Mouse (Mus musculus): ENCODE results near the gene Spata13. TPM values are rescaled to one million over a fixed set of nuclear protein-coding genes. Genes with fewer than 3 reads are reported as not detected.

Spata13 gene
- polyA plus RNA-seq, 1 experiment from 2014 or later: 121 TPM

- no peak overlapping the region for H3K27ac ChIP-seq
- H3K36me3 ChIP-seq (replicated peaks): peaks cover 67% of the 10 kb centered on the region
- H3K9ac ChIP-seq: no peak overlapping the region
- H3K27me3 ChIP-seq: no peaks in the 10 kb centered on the region
- H3K4me2 ChIP-seq: no peak overlapping the region
- WGBS: 75% methylated on average over 10 of the region's 10 CpGs
- H3K4me1 ChIP-seq: peaks cover 5% of the 10 kb centered on the region
- ATAC-seq (ENCODE audit: low FRiP score): no peak
- H3K4me3 ChIP-seq (replicated peaks): no peak overlapping the region
- no peaks in the 10 kb centered on the region for H3K9me3 ChIP-seq
Measured at GRCm38 (mm10) chr14:60761801-60762200, 128.0 kb downstream of the Spata13 start.

GRCm38 (mm10) chr14:60762754-60763153, 129.0 kb downstream of the Spata13 start:
- no peak for ATAC-seq (ENCODE audit: low FRiP score)
- H3K4me3 ChIP-seq (replicated peaks): no peak overlapping the region

GRCm38 (mm10) chr14:60763746-60764145, 129.9 kb downstream of the Spata13 start:
- Histone ChIP-seq H3K4me3 (replicated peaks) (no peak overlapping the region), H3K27me3 (no peaks in the 10 kb centered on the region), H3K9me3 (no peaks in the 10 kb centered on the region), H3K27ac (no peak overlapping the region), H3K4me2 (no peak overlapping the region), H3K36me3 (replicated peaks) (peaks cover 47% of the 10 kb centered on the region), H3K4me1 (peaks cover 5% of the 10 kb centered on the region), H3K9ac (no peak overlapping the region)
- ATAC-seq (ENCODE audit: low FRiP score): no peak
- 93% methylated on average over 5 of the region's 5 CpGs for WGBS

More at GRCm38 (mm10) chr14:60762754-60763153, 129.0 kb downstream of the Spata13 start:
- Histone ChIP-seq H3K9me3 (no peaks in the 10 kb centered on the region), H3K27ac (no peak overlapping the region), H3K36me3 (replicated peaks) (peaks cover 57% of the 10 kb centered on the region), H3K4me2 (no peak overlapping the region), H3K27me3 (no peaks in the 10 kb centered on the region), H3K9ac (no peak overlapping the region), H3K4me1 (peaks cover 5% of the 10 kb centered on the region)
- 79% methylated on average over 7 of the region's 7 CpGs for WGBS

GRCm38 (mm10) chr14:60764526-60764925, 130.7 kb downstream of the Spata13 start:
- ATAC-seq (ENCODE audit: low FRiP score): no peak
- WGBS: 83% methylated on average over 4 of the region's 4 CpGs
- no peak overlapping the region for H3K9ac ChIP-seq
- H3K4me1 ChIP-seq: peaks cover 5% of the 10 kb centered on the region
- H3K36me3 ChIP-seq (replicated peaks): peaks cover 39% of the 10 kb centered on the region
- no peaks in the 10 kb centered on the region for H3K9me3 ChIP-seq
- no peak overlapping the region for H3K4me3 ChIP-seq (replicated peaks)
- no peak overlapping the region for H3K27ac ChIP-seq
- H3K27me3 ChIP-seq: no peaks in the 10 kb centered on the region
- H3K4me2 ChIP-seq: no peak overlapping the region

GRCm38 (mm10) chr14:60765025-60765424, 131.2 kb downstream of the Spata13 start:
- Histone ChIP-seq H3K9me3 (no peaks in the 10 kb centered on the region), H3K27me3 (no peaks in the 10 kb centered on the region), H3K27ac (0 out of 2 replicates have a peak overlapping the region, but pooled peaks have one; percentile 46), H3K4me3 (replicated peaks) (no peak overlapping the region), H3K4me1 (peaks cover 5% of the 10 kb centered on the region), H3K36me3 (replicated peaks) (peaks cover 34% of the 10 kb centered on the region), H3K9ac (no peak overlapping the region), H3K4me2 (no peak overlapping the region)
- WGBS: 43% methylated on average over 2 of the region's 2 CpGs
- no peak; the same call in 1 of the 2 replicates for ATAC-seq (ENCODE audit: low FRiP score)

GRCm38 (mm10) chr14:60767884-60768283, 134.1 kb downstream of the Spata13 start, which contains the start of gene C1qtnf9:
C1qtnf9 (plus strand) TSS chr14:60768134.
- peaks cover 7% of the 10 kb centered on the region for H3K36me3 ChIP-seq (replicated peaks)
- H3K27me3 ChIP-seq: no peaks in the 10 kb centered on the region
- H3K27ac ChIP-seq: no peak within 1 kb of the TSS
- H3K9me3 ChIP-seq: no peaks in the 10 kb centered on the region
- ATAC-seq (ENCODE audit: low FRiP score): no peak
- no peak within 1 kb of the TSS for H3K9ac ChIP-seq
- peaks cover 5% of the 10 kb centered on the region for H3K4me1 ChIP-seq
- no peak within 1 kb of the TSS for H3K4me3 ChIP-seq (replicated peaks)
- H3K4me2 ChIP-seq: no peak within 1 kb of the TSS
- 81% methylated on average over 4 of the region's 4 CpGs for WGBS

GRCm38 (mm10) chr14:60769340-60769739, 135.5 kb downstream of the Spata13 start:
- H3K9me3 ChIP-seq: no peaks in the 10 kb centered on the region
- ATAC-seq (ENCODE audit: low FRiP score): no peak
- no peak overlapping the region for H3K4me3 ChIP-seq (replicated peaks)
- peaks cover 5% of the 10 kb centered on the region for H3K4me1 ChIP-seq
- H3K4me2 ChIP-seq: no peak overlapping the region
- H3K36me3 ChIP-seq (replicated peaks): no peaks in the 10 kb centered on the region; the same call in 1 of the 2 replicates
- no peaks in the 10 kb centered on the region for H3K27me3 ChIP-seq
- H3K27ac ChIP-seq: no peak overlapping the region
- 45% methylated on average over 6 of the region's 6 CpGs for WGBS
- H3K9ac ChIP-seq: no peak overlapping the region

GRCm38 (mm10) chr14:60770594-60770993, 136.8 kb downstream of the Spata13 start:
- WGBS: 78% methylated on average over 6 of the region's 6 CpGs
- Histone ChIP-seq H3K9ac (no peak overlapping the region), H3K27ac (no peak overlapping the region), H3K9me3 (no peaks in the 10 kb centered on the region), H3K36me3 (replicated peaks) (no peaks in the 10 kb centered on the region), H3K4me3 (replicated peaks) (no peak overlapping the region), H3K4me1 (no peaks in the 10 kb centered on the region), H3K4me2 (0 out of 2 replicates have a peak overlapping the region, but pooled peaks have one; percentile 53), H3K27me3 (no peaks in the 10 kb centered on the region)
- peak; percentile 4; the same call in 1 of the 2 replicates for ATAC-seq (ENCODE audit: low FRiP score)

GRCm38 (mm10) chr14:60771057-60771456, 137.3 kb downstream of the Spata13 start:
- 5% methylated on average over 8 of the region's 8 CpGs for WGBS
- H3K9ac ChIP-seq: no peak overlapping the region
- ATAC-seq (ENCODE audit: low FRiP score): peak; percentile 73

GRCm38 (mm10) chr14:60773476-60773875, 139.7 kb downstream of the Spata13 start:
- Histone ChIP-seq H3K36me3 (replicated peaks) (no peaks in the 10 kb centered on the region), H3K27ac (no peak overlapping the region), H3K27me3 (no peaks in the 10 kb centered on the region), H3K4me1 (no peaks in the 10 kb centered on the region), H3K9ac (no peak overlapping the region), H3K9me3 (no peaks in the 10 kb centered on the region), H3K4me2 (no peak overlapping the region), H3K4me3 (replicated peaks) (no peak overlapping the region)
- WGBS: 79% methylated on average over 2 of the region's 2 CpGs
- ATAC-seq (ENCODE audit: low FRiP score): no peak

More at GRCm38 (mm10) chr14:60771057-60771456, 137.3 kb downstream of the Spata13 start:
- Histone ChIP-seq H3K4me3 (replicated peaks) (peak overlapping the region; percentile 32), H3K36me3 (replicated peaks) (no peaks in the 10 kb centered on the region), H3K4me2 (peak overlapping the region; percentile 53), H3K4me1 (no peaks in the 10 kb centered on the region), H3K9me3 (no peaks in the 10 kb centered on the region), H3K27me3 (no peaks in the 10 kb centered on the region), H3K27ac (no peak overlapping the region)

GRCm38 (mm10) chr14:60776521-60776920, 142.7 kb downstream of the Spata13 start:
- whole genome bisulfite sequencing: 87% methylated on average over 8 of the region's 8 CpGs
- ATAC-seq (ENCODE audit: low FRiP score): no peak
- H3K4me3 ChIP-seq (replicated peaks): no peak overlapping the region
- no peaks in the 10 kb centered on the region for H3K36me3 ChIP-seq (replicated peaks)
- H3K27ac ChIP-seq: no peak overlapping the region
- H3K9ac ChIP-seq: no peak overlapping the region
- H3K27me3 ChIP-seq: no peaks in the 10 kb centered on the region
- no peaks in the 10 kb centered on the region for H3K4me1 ChIP-seq
- no peak overlapping the region for H3K4me2 ChIP-seq
- H3K9me3 ChIP-seq: no peaks in the 10 kb centered on the region

- Histone ChIP-seq H3K36me3 (replicated peaks) (no peaks in the 10 kb centered on the region), H3K4me1 (no peaks in the 10 kb centered on the region), H3K9me3 (no peaks in the 10 kb centered on the region), H3K4me2 (no peak overlapping the region), H3K27me3 (0 out of 2 replicates have a peak, but pooled peaks cover 3% of the 10 kb centered on the region), H3K27ac (no peak overlapping the region), H3K9ac (no peak overlapping the region), H3K4me3 (replicated peaks) (no peak overlapping the region)
- ATAC-seq (ENCODE audit: low FRiP score): no peak
- WGBS: 88% methylated on average over 5 of the region's 5 CpGs
Measured at GRCm38 (mm10) chr14:60777485-60777919, 143.7 kb downstream of the Spata13 start.

GRCm38 (mm10) chr14:60779198-60779597, 145.4 kb downstream of the Spata13 start:
- no peak for ATAC-seq (ENCODE audit: low FRiP score)
- H3K4me1 ChIP-seq: no peaks in the 10 kb centered on the region
- H3K36me3 ChIP-seq (replicated peaks): no peaks in the 10 kb centered on the region
- no peak overlapping the region for H3K4me2 ChIP-seq
- H3K27me3 ChIP-seq: peaks cover 10% of the 10 kb centered on the region; the same call in 1 of the 2 replicates
- H3K4me3 ChIP-seq (replicated peaks): no peak overlapping the region
- no peak overlapping the region for H3K9ac ChIP-seq
- 94% methylated on average over 7 of the region's 7 CpGs for WGBS
- no peak overlapping the region for H3K27ac ChIP-seq
- H3K9me3 ChIP-seq: no peaks in the 10 kb centered on the region
